ENCODE assay signal across 24 mouse cellular contexts in the genomic region with DNA sequence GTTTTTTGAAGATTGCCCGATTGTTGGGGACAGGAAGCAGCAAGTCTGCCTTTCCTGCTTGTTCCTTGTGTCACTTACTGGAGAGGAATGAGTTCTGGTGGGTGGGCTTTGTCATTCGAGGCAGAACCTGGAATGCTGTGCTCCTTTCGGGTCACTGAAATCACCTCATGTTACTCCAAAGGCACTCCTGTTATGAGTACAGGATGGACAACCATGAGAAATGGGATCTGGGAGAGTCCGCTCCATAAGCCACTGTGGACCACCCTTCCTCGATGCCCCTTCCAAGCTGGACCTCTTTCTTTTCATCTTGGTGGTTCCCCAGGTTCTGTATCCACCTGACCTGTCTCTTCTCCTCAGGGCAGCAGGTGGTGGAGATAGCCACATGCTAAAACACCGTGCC. TPM values are rescaled to one million over a fixed set of nuclear protein-coding genes. Genes with fewer than 3 reads are reported as not detected.
DNase-seq lines count a peak whose midpoint lies in the region; ATAC-seq lines count a peak whose summit lies in the region.
"Had no signal": no experiment of that assay in that cellular context is flagged by ENCODE, and none has a peak within 500 bp of the region (broad histone marks: within the 10 kb centered on the region; RNA-seq: fewer than 3 reads in every experiment).

No protein-coding gene starts in this region.

- H3K4me1 ChIP-seq in heart, embryonic 13.5 days: peaks cover 34% of the 10 kb centered on the region
- H3K4me1 ChIP-seq in neural tube, embryonic 11.5 days (ENCODE audit: control insufficient read depth, insufficient read depth, low read length): no peaks in the 10 kb centered on the region

- H3K9ac ChIP-seq in heart, embryonic 13.5 days: no peak overlapping the region
- H3K9ac ChIP-seq in neural tube, embryonic 11.5 days (ENCODE audit: low read length): no peak overlapping the region
- H3K9ac ChIP-seq: forebrain, embryonic 15.5 days; hindbrain, embryonic 12.5 days had no signal

- ATAC-seq in heart, embryonic 13.5 days (ENCODE audit: extremely low read depth, insufficient number of reproducible peaks, low FRiP score, low TSS enrichment): no peak
- ATAC-seq in neural tube, embryonic 11.5 days (ENCODE audit: insufficient read depth, low FRiP score, low TSS enrichment): no peak
- ATAC-seq: activated CD4-positive, CD25-positive, alpha-beta regulatory T cell, adult 4 months; CD4-positive, CD25-positive, alpha-beta regulatory T cell, adult 4 months had no signal

- H3K4me3 ChIP-seq in heart, embryonic 13.5 days: 0 out of 2 replicates have a peak overlapping the region, but pooled peaks have one; percentile 42
- no peak overlapping the region for H3K4me3 ChIP-seq in neural tube, embryonic 11.5 days (ENCODE audit: low read depth, low read length)

- WGBS in heart, embryonic 13.5 days: 7% methylated on average over 6 of the region's 6 CpGs
- WGBS in neural tube, embryonic 11.5 days: 6% methylated on average over 6 of the region's 6 CpGs

- H3K27ac ChIP-seq in heart, embryonic 13.5 days (replicated peaks): no peak overlapping the region
- H3K27ac ChIP-seq in neural tube, embryonic 11.5 days (ENCODE audit: low read depth, low read length): no peak overlapping the region
- H3K27ac ChIP-seq: forebrain, embryonic 15.5 days; hindbrain, embryonic 12.5 days; hindbrain, postnatal 0 days had no signal

- peak; percentile 38 for DNase-seq in embryo, embryonic 10.5 days (ENCODE audit: low spot score)
- DNase-seq in embryo, embryonic 10 days (ENCODE audit: low spot score): no peak
- no peak for DNase-seq in heart, postnatal 36 days
- DNase-seq in neural tube, embryonic 11.5 days (ENCODE audit: low spot score): peak; percentile 28
- DNase-seq in neural tube, embryonic 10.5 days (ENCODE audit: extremely low spot score, low spot score): no peak
- DNase-seq in right cerebral cortex, postnatal 4 days: no peak
- DNase-seq: adrenal gland, postnatal 14 days; B cell, adult 2 months; cerebellum, adult 11-12 months; cerebellum, adult 9-10 months; cerebellum, postnatal 25 days; gastrocnemius, postnatal 36 days; heart, adult 18-20 months had no signal

- no peaks in the 10 kb centered on the region for H3K36me3 ChIP-seq in heart, embryonic 13.5 days
- H3K36me3 ChIP-seq in neural tube, embryonic 11.5 days (ENCODE audit: control insufficient read depth, insufficient read depth, low read length): no peaks in the 10 kb centered on the region
- H3K36me3 ChIP-seq: forebrain, embryonic 15.5 days; hindbrain, embryonic 12.5 days had no signal

- intact Hi-C loops in heart, postnatal 36 days (cut with DNase I): no loop called here

- no peaks in the 10 kb centered on the region for H3K9me3 ChIP-seq in heart, embryonic 13.5 days
- no peaks in the 10 kb centered on the region for H3K9me3 ChIP-seq in neural tube, embryonic 11.5 days (ENCODE audit: control insufficient read depth, low read length)
- H3K9me3 ChIP-seq: forebrain, embryonic 15.5 days; hindbrain, embryonic 12.5 days had no signal

- no peak overlapping the region for H3K4me2 ChIP-seq in heart, embryonic 13.5 days
- no peak overlapping the region for H3K4me2 ChIP-seq in neural tube, embryonic 11.5 days (ENCODE audit: low read depth)

- H3K27me3 ChIP-seq in heart, embryonic 13.5 days (replicated peaks): peaks cover 94% of the 10 kb centered on the region
- H3K27me3 ChIP-seq in neural tube, embryonic 11.5 days (ENCODE audit: control insufficient read depth, insufficient read depth, low read length): peaks cover 92% of the 10 kb centered on the region

RNA-seq across cellular contexts. Expression of a gene that starts 2.5 kb away (rescaled TPM):
- polyA plus RNA-seq in heart, embryonic 13.5 days (2015; fragmentation: Nextera tagmentation; extraction: Ambion mirVana): 0.09 and 1.4 TPM in 2 replicates
- total RNA-seq in heart, postnatal 36 days (2021): not detected
- polyA plus RNA-seq in neural tube, embryonic 11.5 days (2014; fragmentation: Nextera tagmentation; extraction: Ambion mirVana): 17.0 and 26.4 TPM in 2 replicates
- total RNA-seq: adrenal gland, postnatal 14 days; gastrocnemius, adult 8-10 months; heart, adult 18-20 months; heart, postnatal 25 days; hindbrain, postnatal 0 days; MEL had no signal
- polyA plus RNA-seq: activated CD4-positive, CD25-positive, alpha-beta regulatory T cell, adult 4 months; CD4-positive, CD25-positive, alpha-beta regulatory T cell, adult 4 months; cortical plate, adult 2 months; forebrain, embryonic 15.5 days; hindbrain, postnatal 0 days; intestine, embryonic 14.5 days had no signal

Comparison
In these comparisons a context has a peak if more than half of its experiments do, and no peak if none do; other contexts are left out.
1. DNase-seq: peak in embryo, embryonic 10.5 days (single experiment) and neural tube, embryonic 11.5 days (single experiment); none in embryo, embryonic 10 days (single experiment), heart, postnatal 36 days (0 of 2), neural tube, embryonic 10.5 days (single experiment) and right cerebral cortex, postnatal 4 days (single experiment).